Mouse (Mus musculus) limb, embryonic 15.5 days (tissue): ENCODE data around the gene AI661453. TPM values are rescaled to one million over a fixed set of nuclear protein-coding genes. Genes with fewer than 3 reads are reported as not detected.
A peak's percentile ranks its signal among the peaks of the same experiment; 100 is the strongest.
"Not testable (repeated sequence)": the region's sequence is repeated elsewhere in the genome, so short reads cannot be mapped to it uniquely, and the experiment has no call there.

Experiments used
- ATAC-seq: fragments of 200-750 bp; cut with Nextera tagmentation; 2 replicates; pipeline ENCODE4 v1.8.0; 2017; ENCODE audit warnings: low read depth, moderate TSS enrichment; ENCODE audit not compliant: insufficient number of reproducible peaks, low FRiP score, low TSS enrichment
- H3K27ac ChIP-seq: fragments of 300-500 bp; sonication (generic); 2 replicates; pipeline ENCODE4 v1.5.1; 2015; ENCODE audit warnings: moderate library complexity, mild to moderate bottlenecking, inconsistent platforms
- H3K27me3 ChIP-seq: fragments of 300-500 bp; sonication (generic); 2 replicates; pipeline ENCODE4 v1.6.1; 2015; ENCODE audit warnings: inconsistent platforms
- H3K36me3 ChIP-seq: fragments of 300-500 bp; sonication (generic); 2 replicates; pipeline ENCODE4 v1.6.1; 2015; ENCODE audit warnings: inconsistent platforms
- H3K4me1 ChIP-seq: fragments of 300-500 bp; sonication (generic); 2 replicates; pipeline ENCODE4 v1.6.1; 2015; ENCODE audit warnings: inconsistent platforms
- H3K4me2 ChIP-seq: fragments of 300-500 bp; sonication (generic); 2 replicates; pipeline ENCODE4 v1.6.1; 2015; ENCODE audit warnings: mild to moderate bottlenecking, inconsistent platforms
- H3K4me3 ChIP-seq: fragments of 300-500 bp; sonication (generic); 2 replicates; pipeline ENCODE4 v1.5.1; 2015; ENCODE audit warnings: mild to moderate bottlenecking, inconsistent platforms
- H3K9ac ChIP-seq: fragments of 300-500 bp; sonication (generic); 2 replicates; pipeline ENCODE4 v1.6.1; 2015; ENCODE audit warnings: inconsistent platforms
- H3K9me3 ChIP-seq: fragments of 300-500 bp; sonication (generic); 2 replicates; pipeline ENCODE4 v1.6.1; 2016; ENCODE audit warnings: inconsistent platforms
- WGBS: fragments of 180-500 bp; shearing (Covaris S2); methylation state at CpG from one replicate; pipeline ENCODE4 v1.1.7; 2015; 5-methylcytosine and 5-hydroxymethylcytosine counted together
- polyA plus RNA-seq: library from polyadenylated mRNA; unstranded; fragments of >200 nt; fragmentation: Nextera tagmentation; extraction: Ambion mirVana; gene quantifications from 2 replicates; pipeline ENCODE4 v1.2.1, GENCODE M21; 2015

The AI661453 gene
- polyA plus RNA-seq, 1 experiment from 2014 or later, result 5.1 TPM

- Histone ChIP-seq H3K27ac (no peak overlapping the region), H3K4me2 (no peak overlapping the region), H3K4me1 (no peaks in the 10 kb centered on the region), H3K4me3 (no peak overlapping the region), H3K36me3 (no peaks in the 10 kb centered on the region), H3K27me3 (no peaks in the 10 kb centered on the region), H3K9ac (no peak overlapping the region), H3K9me3 (no peaks in the 10 kb centered on the region)
- no peak for ATAC-seq
- 83% methylated on average over 3 of the region's 3 CpGs for WGBS
Measured at GRCm38 (mm10) chr17:47421566-47421965, 14.8 kb upstream of the AI661453 start.

- 88% methylated on average over 1 of the region's 1 CpGs for WGBS
- H3K4me1 ChIP-seq, H3K9ac ChIP-seq, H3K4me3 ChIP-seq, H3K9me3 ChIP-seq, H3K36me3 ChIP-seq, H3K27ac ChIP-seq, H3K27me3 ChIP-seq, H3K4me2 ChIP-seq, ATAC-seq: not testable (repeated sequence)
Measured at GRCm38 (mm10) chr17:47422616-47423015, 13.8 kb upstream of the AI661453 start.

- Histone ChIP-seq H3K4me2 (no peak overlapping the region), H3K27me3 (no peaks in the 10 kb centered on the region), H3K9ac (no peak overlapping the region), H3K4me1 (0 out of 2 replicates have a peak, but pooled peaks cover 3% of the 10 kb centered on the region), H3K4me3 (no peak overlapping the region), H3K9me3 (no peaks in the 10 kb centered on the region), H3K27ac (no peak overlapping the region), H3K36me3 (no peaks in the 10 kb centered on the region)
- ATAC-seq, result no peak
- 74% methylated on average over 6 of the region's 6 CpGs for WGBS
Measured at GRCm38 (mm10) chr17:47424186-47424585, 12.2 kb upstream of the AI661453 start.

- ATAC-seq, result no peak
- no peak overlapping the region for H3K4me3 ChIP-seq
- 0 out of 2 replicates have a peak, but pooled peaks cover 3% of the 10 kb centered on the region for H3K4me1 ChIP-seq
- H3K9ac ChIP-seq, result no peak overlapping the region
- no peaks in the 10 kb centered on the region for H3K36me3 ChIP-seq
- H3K4me2 ChIP-seq, result no peak overlapping the region
- H3K27me3 ChIP-seq, result no peaks in the 10 kb centered on the region
- H3K9me3 ChIP-seq, result no peaks in the 10 kb centered on the region
- no peak overlapping the region for H3K27ac ChIP-seq
- 73% methylated on average over 6 of the region's 6 CpGs for WGBS
Measured at GRCm38 (mm10) chr17:47427316-47427715, 9.1 kb upstream of the AI661453 start.

- ATAC-seq, result no peak
- 9% methylated on average over 8 of the region's 8 CpGs for WGBS
- no peak overlapping the region for H3K9ac ChIP-seq
Measured at GRCm38 (mm10) chr17:47428831-47429304, 7.5 kb upstream of the AI661453 start.

GRCm38 (mm10) chr17:47430815-47431214 lies 5.6 kb upstream of the AI661453 start:
- H3K9me3 ChIP-seq, result no peaks in the 10 kb centered on the region
- H3K36me3 ChIP-seq, result no peaks in the 10 kb centered on the region
- H3K27ac ChIP-seq, result no peak overlapping the region
- H3K4me2 ChIP-seq, result no peak overlapping the region
- H3K9ac ChIP-seq, result no peak overlapping the region
- H3K27me3 ChIP-seq, result peaks cover 2% of the 10 kb centered on the region; the same call in 1 of the 2 replicates
- H3K4me1 ChIP-seq, result 0 out of 2 replicates have a peak, but pooled peaks cover 3% of the 10 kb centered on the region
- H3K4me3 ChIP-seq, result no peak overlapping the region
- 69% methylated on average over 5 of the region's 5 CpGs for WGBS
- no peak for ATAC-seq

More at GRCm38 (mm10) chr17:47428831-47429304, 7.5 kb upstream of the AI661453 start:
- no peak overlapping the region for H3K4me2 ChIP-seq
- no peaks in the 10 kb centered on the region for H3K36me3 ChIP-seq
- 0 out of 2 replicates have a peak, but pooled peaks cover 3% of the 10 kb centered on the region for H3K4me1 ChIP-seq
- H3K9me3 ChIP-seq, result no peaks in the 10 kb centered on the region
- H3K4me3 ChIP-seq, result no peak overlapping the region
- no peaks in the 10 kb centered on the region for H3K27me3 ChIP-seq
- no peak overlapping the region for H3K27ac ChIP-seq

- H3K4me3 ChIP-seq, result peak within 1 kb of the TSS; percentile 42
- ATAC-seq, result no peak
- H3K27me3 ChIP-seq, result peaks cover 42% of the 10 kb centered on the region
- no peaks in the 10 kb centered on the region for H3K9me3 ChIP-seq
- H3K36me3 ChIP-seq, result no peaks in the 10 kb centered on the region
- peak within 1 kb of the TSS; percentile 76 for H3K4me2 ChIP-seq
- WGBS, result 2% methylated on average over 24 of the region's 25 CpGs
- H3K9ac ChIP-seq, result peak within 1 kb of the TSS; percentile 3; the same call in 1 of the 2 replicates
- H3K4me1 ChIP-seq, result peaks cover 24% of the 10 kb centered on the region
- H3K27ac ChIP-seq, result peak within 1 kb of the TSS; percentile 66
Measured at GRCm38 (mm10) chr17:47436907-47437547, 612 bp downstream of the AI661453 start, which contains the start of gene 1700001C19Rik. Gene 1700001C19Rik (minus strand): TSS chr17:47437376.

- Histone ChIP-seq H3K4me1 (peaks cover 24% of the 10 kb centered on the region), H3K4me2 (0 out of 2 replicates have a peak overlapping the region, but pooled peaks have one; percentile 8), H3K9me3 (no peaks in the 10 kb centered on the region), H3K27ac (no peak overlapping the region), H3K36me3 (no peaks in the 10 kb centered on the region), H3K4me3 (no peak overlapping the region), H3K27me3 (peaks cover 42% of the 10 kb centered on the region), H3K9ac (no peak overlapping the region)
- ATAC-seq, result no peak
- 56% methylated on average over 6 of the region's 6 CpGs for WGBS
Measured at GRCm38 (mm10) chr17:47438611-47439010, 2.2 kb downstream of the AI661453 start.

GRCm38 (mm10) chr17:47439396-47440028 lies 3.1 kb downstream of the AI661453 start:
- peaks cover 24% of the 10 kb centered on the region for H3K4me1 ChIP-seq
- H3K9me3 ChIP-seq, result no peaks in the 10 kb centered on the region
- H3K4me3 ChIP-seq, result no peak overlapping the region
- ATAC-seq, result no peak
- H3K9ac ChIP-seq, result no peak overlapping the region
- peaks cover 42% of the 10 kb centered on the region for H3K27me3 ChIP-seq
- 43% methylated on average over 9 of the region's 9 CpGs for WGBS
- no peaks in the 10 kb centered on the region for H3K36me3 ChIP-seq
- H3K27ac ChIP-seq, result no peak overlapping the region
- H3K4me2 ChIP-seq, result no peak overlapping the region

GRCm38 (mm10) chr17:47440359-47440890 lies 4.0 kb downstream of the AI661453 start:
- Histone ChIP-seq H3K27me3 (peaks cover 42% of the 10 kb centered on the region), H3K36me3 (no peaks in the 10 kb centered on the region), H3K9ac (no peak overlapping the region), H3K4me3 (no peak overlapping the region), H3K27ac (no peak overlapping the region; the same call in 1 of the 2 replicates), H3K4me2 (no peak overlapping the region), H3K4me1 (peaks cover 24% of the 10 kb centered on the region), H3K9me3 (no peaks in the 10 kb centered on the region)
- WGBS, result 10% methylated on average over 9 of the region's 9 CpGs
- no peak for ATAC-seq

GRCm38 (mm10) chr17:47441296-47442051 lies 5.1 kb downstream of the AI661453 start:
- Histone ChIP-seq H3K4me3 (no peak overlapping the region), H3K36me3 (no peaks in the 10 kb centered on the region), H3K4me1 (peaks cover 19% of the 10 kb centered on the region), H3K9me3 (no peaks in the 10 kb centered on the region), H3K27me3 (peaks cover 34% of the 10 kb centered on the region), H3K9ac (no peak overlapping the region), H3K27ac (no peak overlapping the region), H3K4me2 (no peak overlapping the region)
- ATAC-seq, result no peak
- WGBS, result 48% methylated on average over 19 of the region's 19 CpGs
